Mouse (Mus musculus): Measurements from ENCODE around the gene Cttnbp2.

The Cttnbp2 gene

GRCm38 (mm10) chr6:18466227-18466626 is 48.4 kb downstream of the Cttnbp2 start:
- no peak for DNase-seq

- DNase-seq = no peak
Observed at GRCm38 (mm10) chr6:18465626-18466025, 49.0 kb downstream of the Cttnbp2 start.

DNA sequence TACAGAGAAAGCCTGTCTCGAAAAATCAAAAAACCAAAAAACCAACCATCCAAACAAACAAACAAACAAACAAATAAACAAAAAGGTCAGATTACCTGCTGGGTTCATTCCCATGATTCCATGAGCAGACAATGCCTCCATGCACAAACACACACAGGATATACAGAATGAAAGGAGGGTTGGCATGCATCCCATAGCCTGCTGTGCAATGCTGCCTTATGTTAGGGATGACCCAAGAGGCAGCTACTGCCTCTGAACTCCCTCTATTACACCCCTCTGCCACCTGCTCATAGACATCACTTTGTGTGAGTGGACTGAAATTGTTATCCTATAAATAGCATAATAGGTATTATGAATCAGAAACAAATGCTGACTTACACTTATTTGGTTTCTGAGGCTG is 55.0 kb downstream of the Cttnbp2 start:
- DNase-seq = peak; percentile 10 to 32

GRCm38 (mm10) chr6:18450551-18451193 is 64.0 kb downstream of the Cttnbp2 start:
- no peak for DNase-seq

- no peak for DNase-seq
Observed at GRCm38 (mm10) chr6:18448078-18448477, 66.6 kb downstream of the Cttnbp2 start.

DNA sequence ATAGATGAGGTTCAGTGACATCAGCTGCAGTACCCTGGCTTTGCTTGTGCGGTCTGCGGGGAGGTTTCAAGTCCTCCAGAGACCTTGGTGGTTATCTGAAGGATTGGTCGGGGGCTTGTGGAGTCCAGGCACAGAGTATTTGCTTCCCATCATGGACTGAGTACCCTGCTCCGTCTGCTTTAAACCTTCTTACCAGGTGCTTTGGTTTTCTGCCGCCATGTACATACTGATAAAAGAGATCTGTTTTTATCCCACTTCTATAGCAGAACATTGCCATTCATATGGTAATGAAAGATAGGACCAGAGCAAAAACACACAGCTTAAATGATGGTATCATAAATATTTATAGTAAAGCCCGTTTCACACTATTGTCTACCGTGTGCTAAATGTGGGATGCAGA is 67.7 kb downstream of the Cttnbp2 start:
- no peak for DNase-seq

DNA sequence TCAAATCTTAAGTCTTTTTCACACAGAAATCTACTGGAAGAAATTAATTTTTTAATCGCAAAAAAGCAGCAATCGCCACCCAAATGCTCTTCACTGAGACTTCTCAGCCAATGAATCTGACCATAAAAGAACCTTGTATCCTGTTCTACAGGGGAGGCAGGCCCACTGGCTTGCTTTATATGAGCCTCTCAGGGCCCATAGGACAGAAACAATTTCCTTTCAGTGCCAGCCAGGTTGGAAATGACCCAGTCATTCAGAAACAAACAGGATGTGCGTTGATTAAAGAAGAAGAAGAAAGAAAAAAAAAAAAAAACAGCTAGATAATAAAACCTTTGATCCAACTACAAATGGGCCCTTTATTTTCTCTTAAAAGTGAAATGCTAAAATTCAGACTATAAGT is 68.3 kb downstream of the Cttnbp2 start:
- DNase-seq = no peak

DNA sequence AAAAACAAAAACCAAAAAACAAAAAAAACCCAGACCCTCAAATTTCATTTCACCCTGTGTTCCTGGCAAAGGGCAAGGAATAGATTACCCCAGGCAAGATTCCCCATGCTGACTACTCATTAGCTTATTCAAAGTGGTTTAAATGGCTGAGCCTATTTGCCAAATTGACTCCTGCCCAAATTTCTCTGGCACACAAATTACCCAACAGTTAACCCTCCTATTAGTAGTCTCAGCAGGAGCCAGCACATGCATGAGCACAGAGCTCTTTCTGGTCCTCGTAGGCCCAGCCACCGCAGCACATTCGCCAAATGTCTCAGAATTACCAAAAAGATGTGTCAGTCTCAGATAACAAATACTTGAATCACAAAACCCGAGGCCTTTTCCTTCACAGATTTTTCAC is 68.9 kb downstream of the Cttnbp2 start:
- DNase-seq = peak; percentile 34 to 49

- no peak for DNase-seq
Observed at GRCm38 (mm10) chr6:18442303-18442702, 72.3 kb downstream of the Cttnbp2 start.

DNA sequence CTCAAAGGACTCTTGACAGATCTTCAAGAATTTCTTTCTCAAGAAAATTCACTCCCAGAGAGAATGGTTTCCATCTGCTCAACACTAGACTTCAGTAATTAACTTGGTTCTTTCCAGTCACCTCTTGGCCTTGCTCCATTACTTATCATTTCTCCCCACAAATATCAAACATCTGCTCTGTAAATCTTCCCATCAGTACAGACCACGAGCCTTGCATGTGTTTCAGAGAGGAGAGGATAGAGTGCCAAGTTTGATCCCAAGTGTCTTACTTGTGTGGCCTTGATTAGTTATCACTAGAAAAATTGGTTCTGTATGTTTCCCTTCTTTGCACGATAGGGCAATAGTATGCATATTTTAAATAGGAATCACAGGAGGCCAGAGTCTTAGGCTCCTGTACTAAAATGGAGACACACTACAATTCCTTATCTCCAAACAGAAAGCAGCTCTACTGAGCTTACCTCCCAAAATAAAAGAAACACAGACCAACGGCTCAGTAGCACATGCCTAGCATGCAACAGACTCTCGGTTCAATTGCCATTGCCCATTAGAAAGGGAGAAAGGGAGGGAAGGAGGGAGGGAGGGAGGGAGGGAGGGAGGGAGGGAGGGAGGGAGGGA is 73.6 kb downstream of the Cttnbp2 start:
- DNase-seq = no peak

- DNase-seq = no peak
Observed at GRCm38 (mm10) chr6:18436127-18436812, 78.4 kb downstream of the Cttnbp2 start.

DNA sequence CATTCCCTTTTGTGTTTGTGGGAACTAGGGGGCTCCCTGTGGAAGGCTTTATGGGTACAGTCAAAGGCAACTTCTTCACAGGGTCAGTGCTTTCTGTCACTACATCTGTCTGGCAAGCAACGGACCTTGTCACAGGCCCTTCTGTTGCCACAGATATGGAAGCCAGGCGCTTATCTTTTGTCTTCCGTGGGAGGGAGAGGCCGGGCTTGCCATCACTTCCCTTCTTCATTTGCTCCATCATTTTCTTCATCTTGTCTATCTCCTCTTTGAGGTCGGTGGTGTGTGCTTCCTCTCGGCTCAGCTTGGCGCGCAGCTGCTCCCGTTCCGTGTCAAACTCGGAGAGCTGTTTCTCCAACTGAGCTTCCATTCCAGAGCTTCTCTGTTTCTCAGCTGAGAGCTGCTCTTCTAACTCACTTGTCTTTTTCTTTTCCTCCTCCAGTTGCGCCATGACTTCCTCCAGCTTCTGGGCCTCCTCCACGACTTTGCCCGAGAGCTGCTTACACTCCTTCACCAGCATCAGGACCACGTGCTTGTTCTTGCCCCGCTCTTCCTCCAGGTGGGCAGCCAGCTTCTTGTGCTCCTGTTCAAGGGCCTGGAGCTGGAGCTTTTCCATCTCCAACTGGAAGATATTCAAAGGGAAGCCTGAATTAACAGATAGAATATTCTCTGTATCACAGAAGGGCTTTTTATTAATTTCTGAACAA is 79.7 kb downstream of the Cttnbp2 start:
- no peak for DNase-seq

DNA sequence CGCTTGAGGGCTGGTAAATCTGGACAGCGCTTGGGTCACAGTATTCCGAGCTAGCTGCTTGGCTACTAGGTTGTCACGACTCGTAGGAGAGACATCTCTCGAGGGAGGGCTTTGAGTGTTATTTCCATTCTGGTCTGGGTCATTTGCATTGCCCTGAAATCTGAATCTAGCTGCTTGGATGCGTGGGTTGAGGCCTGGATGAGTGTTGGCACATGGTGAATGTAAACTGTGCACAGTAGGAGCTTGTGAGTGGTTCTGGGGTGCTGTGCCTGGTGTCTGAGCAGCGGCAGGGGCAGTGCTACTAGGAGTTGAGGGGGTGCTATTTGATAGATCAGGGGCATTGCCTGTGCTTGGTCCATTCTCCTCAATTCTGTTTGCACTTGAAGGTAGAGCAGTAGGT is 80.3 kb downstream of the Cttnbp2 start:
- DNase-seq = no peak

DNA sequence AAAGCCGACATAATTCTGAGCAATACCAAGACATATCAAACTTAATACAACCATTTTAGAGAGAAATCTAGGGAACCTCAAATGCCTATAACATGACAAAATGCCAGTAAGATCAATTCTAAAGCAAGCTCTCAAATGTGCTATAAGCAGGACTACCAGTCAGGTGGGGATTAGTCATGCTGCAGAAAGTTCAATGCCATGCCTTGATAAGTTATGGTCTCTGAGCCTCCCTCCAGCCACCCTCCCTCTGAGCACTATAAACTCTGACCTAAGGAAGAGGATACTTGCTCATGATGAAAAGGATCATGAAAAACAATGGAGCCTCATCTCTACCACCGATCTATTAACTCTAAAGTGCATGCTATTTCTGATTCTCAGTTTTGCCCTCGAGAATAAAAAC is 82.3 kb downstream of the Cttnbp2 start:
- DNase-seq = no peak

DNA sequence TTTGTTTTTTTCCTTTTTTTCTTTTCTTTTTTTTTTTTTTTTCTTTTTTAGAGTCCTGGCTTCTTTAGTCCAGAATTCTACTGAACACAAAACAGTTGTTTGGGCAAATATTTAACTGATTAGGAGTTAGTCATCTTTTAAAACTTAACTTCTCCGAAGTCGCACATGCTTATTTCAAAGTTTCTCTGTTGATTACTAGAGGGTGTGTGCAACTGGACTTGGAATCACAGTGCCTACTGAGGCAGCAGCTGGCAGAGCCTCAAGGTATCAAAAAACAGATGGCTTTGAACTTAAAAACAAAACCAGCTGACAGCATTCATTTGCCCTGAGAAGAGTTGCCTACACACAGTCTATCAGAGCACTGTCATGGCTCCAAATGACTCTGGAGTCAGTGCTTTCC is 82.8 kb downstream of the Cttnbp2 start:
- no peak for DNase-seq

GRCm38 (mm10) chr6:18430062-18430461 is 84.6 kb downstream of the Cttnbp2 start:
- DNase-seq = no peak

- DNase-seq = no peak
Observed at GRCm38 (mm10) chr6:18424822-18425221, 89.8 kb downstream of the Cttnbp2 start.

- no peak for DNase-seq
Observed at GRCm38 (mm10) chr6:18424367-18424766, 90.3 kb downstream of the Cttnbp2 start.

GRCm38 (mm10) chr6:18423112-18423511 is 91.5 kb downstream of the Cttnbp2 start:
- DNase-seq = no peak

GRCm38 (mm10) chr6:18421561-18421960 is 93.1 kb downstream of the Cttnbp2 start:
- no peak for DNase-seq

DNA sequence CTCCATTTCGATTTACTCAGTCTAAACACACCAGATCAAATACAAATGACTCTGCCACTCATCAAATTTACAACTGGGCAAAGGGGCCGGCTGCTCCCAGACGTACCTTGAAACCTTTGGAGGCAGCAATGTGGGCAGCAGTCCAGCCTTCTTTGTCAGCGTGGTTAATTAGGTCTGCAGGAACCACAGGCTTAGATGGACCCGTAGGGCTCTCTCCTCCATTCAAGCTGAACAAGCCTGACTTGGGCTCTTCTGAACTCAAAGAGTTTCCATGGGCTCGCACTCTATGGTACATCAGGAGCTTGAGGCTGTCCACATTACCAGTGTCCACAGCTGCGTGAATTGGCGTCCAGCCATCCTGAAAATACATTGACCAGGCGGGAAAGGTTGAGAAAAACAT is 94.0 kb downstream of the Cttnbp2 start:
- peak; percentile 16 to 18 for DNase-seq

- DNase-seq = no peak
Observed at GRCm38 (mm10) chr6:18417866-18418454, 96.7 kb downstream of the Cttnbp2 start.

DNA sequence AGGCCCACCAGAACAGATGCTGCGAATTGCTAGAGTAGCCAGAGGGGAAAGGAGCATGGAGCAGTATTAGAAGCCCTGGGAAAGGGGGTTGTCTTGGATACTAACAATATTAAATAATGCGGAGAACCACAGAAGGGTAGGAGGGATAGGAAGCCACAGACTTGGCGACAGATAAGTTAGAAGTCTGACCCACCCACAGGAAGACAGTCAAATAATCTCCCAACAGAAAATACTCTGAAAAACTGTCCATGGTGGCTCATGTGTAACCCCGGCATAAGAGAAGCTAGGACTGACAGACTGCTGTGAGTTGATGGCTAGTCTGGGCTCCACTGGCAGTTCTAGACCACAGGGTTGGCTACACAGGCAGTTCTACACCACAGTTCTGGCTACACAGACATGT is 98.7 kb downstream of the Cttnbp2 start:
- no peak for DNase-seq
